Mouse (Mus musculus): Measurements from ENCODE around the gene Olfr773.
"Not testable (repeated sequence)": the region's sequence is repeated elsewhere in the genome, so short reads cannot be mapped to it uniquely, and the experiment has no call there.

Gene Olfr773

DNA sequence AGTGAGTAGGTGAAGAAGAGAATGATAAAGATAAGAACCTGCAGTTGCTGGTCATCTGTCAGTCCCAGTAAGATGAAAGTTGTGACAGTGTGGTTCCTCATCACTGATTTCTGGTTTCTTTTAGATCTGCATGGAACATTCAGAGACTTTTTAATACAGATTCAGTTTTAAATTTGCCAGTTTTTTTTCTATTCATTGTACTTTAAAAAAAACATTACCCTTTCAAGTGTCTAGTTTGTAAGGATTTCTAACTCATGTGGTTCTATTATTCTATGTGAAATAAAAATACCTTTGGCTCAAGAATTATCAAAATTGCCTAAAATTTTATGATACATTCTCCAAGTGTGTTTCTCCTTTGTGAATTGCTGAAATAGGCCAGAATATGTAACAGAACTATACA is at the start of gene Olfr773:
TSS of gene Olfr773 (minus strand) at position 101 of the 400 bp plus-strand sequence.
- DNase-seq (ENCODE audit: low read depth in 2 of 2, low spot score in 2 of 2) = not testable (repeated sequence)

DNA sequence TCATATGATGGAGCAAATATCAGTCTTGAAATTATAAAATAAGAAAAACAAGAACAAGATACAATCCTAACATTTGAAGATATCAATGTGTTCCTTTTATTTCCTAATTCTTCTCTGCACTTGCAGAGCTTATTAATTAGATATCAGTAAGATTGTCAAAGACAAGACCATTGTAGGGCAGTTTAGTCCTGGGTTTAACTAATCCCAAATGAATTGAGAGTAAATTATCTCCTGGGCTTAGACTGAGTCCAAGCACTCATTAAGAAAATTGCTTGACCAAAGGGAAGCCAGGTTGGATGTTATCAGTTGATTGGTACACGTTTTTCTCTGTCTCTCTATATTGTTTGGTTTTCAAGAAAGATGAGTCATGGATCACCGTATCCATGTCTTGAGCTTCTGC is 48.7 kb upstream of the Olfr773 start, which contains the start of gene Olfr774:
TSS of gene Olfr774 (plus strand) at position 301 of the 400 bp plus-strand sequence.
- DNase-seq (ENCODE audit: low read depth in 2 of 2, low spot score in 2 of 2) = no peak

DNA sequence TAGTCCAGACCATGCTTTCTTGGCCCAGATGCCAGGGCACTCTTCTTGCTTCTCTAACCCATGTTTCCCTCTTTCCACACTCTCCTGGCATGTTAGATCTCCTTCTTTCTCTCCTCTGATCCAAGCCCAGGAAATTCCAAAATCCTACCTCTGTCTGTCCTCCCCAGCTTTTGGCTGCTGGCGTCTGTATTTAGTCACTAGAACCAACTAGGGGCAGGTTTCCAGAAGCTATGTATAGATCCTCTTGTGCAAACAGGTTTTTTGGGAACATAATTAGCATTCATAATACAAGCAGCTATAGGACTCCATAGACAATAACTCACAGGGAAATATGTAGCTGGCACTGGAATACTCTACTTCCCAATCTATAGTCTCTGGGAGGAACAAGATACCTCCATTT is 43.5 kb upstream of the Olfr773 start:
- no peak for DNase-seq (ENCODE audit: low read depth in 2 of 2, low spot score in 2 of 2)

DNA sequence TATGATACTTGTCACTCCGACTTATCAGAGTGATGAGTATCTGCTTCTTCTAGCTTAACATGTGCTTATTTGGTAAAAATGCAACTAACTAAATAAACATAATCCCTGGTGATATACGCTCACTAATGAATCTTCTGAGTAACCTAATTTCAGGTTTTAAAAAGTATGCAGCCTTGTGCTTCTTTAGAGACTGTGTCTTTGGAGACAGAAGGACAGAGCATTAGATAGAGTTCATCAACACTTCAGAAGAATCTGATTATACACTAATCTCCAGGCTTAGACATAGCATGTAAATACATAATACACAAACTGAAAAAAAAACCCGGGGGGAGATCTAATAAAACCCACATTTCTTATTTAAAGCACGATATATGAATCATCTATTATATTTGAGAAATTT is 9.4 kb downstream of the Olfr773 start, which contains the start of gene Olfr772:
TSS of gene Olfr772 (minus strand) at position 101 of the 400 bp plus-strand sequence.
- DNase-seq (ENCODE audit: low read depth in 2 of 2, low spot score in 2 of 2) = not testable (repeated sequence)

DNA sequence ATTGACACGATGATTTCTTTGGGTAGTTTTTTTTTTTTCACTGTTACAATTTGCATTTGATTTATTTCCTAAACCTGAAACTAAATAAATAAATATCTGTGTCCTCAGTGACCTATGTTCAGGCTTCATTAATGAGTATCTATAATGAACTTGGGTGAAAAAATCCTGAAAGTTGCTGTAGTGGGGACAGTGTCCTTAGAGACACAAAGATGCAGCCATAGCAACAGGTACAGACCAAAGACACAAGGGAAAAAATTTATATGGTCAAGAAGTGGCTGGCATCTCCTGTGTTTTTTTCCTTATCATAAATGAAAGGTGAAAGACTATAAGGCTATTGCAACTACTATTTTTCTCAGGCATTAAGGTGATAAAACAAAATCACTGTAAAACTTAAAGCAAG is 22.6 kb downstream of the Olfr773 start, which contains the start of gene Olfr771:
TSS of gene Olfr771 (minus strand) at position 101 of the 400 bp plus-strand sequence.
- no peak for DNase-seq (ENCODE audit: low read depth in 2 of 2, low spot score in 2 of 2)

DNA sequence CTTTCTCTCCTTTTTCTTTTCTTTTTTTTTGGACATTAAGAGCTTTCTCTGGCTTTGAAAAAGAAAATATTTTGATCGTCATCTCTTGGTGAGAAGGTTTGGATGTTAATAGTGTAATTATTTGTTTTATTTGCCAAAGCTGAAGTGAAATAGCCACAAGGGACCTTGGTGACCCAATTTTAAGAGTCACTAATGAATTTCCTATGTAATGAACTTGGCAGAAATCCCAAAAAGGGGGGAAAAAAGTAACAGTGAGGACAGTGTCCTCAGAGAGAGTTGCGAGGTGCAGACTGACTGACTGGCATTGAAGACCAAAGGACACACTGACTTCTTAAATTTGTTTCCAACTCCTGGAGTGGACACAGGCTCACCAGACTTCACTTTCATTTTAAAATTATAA is 48.3 kb downstream of the Olfr773 start, which contains the start of gene Olfr770:
TSS of gene Olfr770 (minus strand) at position 101 of the 400 bp plus-strand sequence.
- no peak for DNase-seq (ENCODE audit: low read depth in 2 of 2, low spot score in 2 of 2)

Data from CD8-positive naive resting alpha-beta T cell, adult 2 months (primary cell).